Mouse (Mus musculus): Measurements from ENCODE around the gene Hpse. TPM values are rescaled to one million over a fixed set of nuclear protein-coding genes. Genes with fewer than 3 reads are reported as not detected.

Gene Hpse
- polyA plus RNA-seq, 1 experiment from 2014 or later, result 1.5 TPM

GRCm38 (mm10) chr5:100697398-100697797 lies 22.1 kb downstream of the Hpse start:
- no peak overlapping the region for H3K9ac ChIP-seq
- 66% methylated on average over 2 of the region's 2 CpGs for WGBS
- no peak overlapping the region for H3K4me2 ChIP-seq
- H3K9me3 ChIP-seq (replicated peaks), result 0 out of 2 replicates have a peak, but pooled peaks cover 5% of the 10 kb centered on the region
- H3K36me3 ChIP-seq, result no peaks in the 10 kb centered on the region
- H3K4me3 ChIP-seq, result no peak overlapping the region
- no peak for ATAC-seq (ENCODE audit: insufficient number of reproducible peaks, low FRiP score)
- H3K27ac ChIP-seq (ENCODE audit: poor library complexity, severe bottlenecking), result no peak overlapping the region
- H3K27me3 ChIP-seq (replicated peaks), result no peaks in the 10 kb centered on the region
- no peaks in the 10 kb centered on the region for H3K4me1 ChIP-seq (replicated peaks)

- Histone ChIP-seq H3K4me2 (no peak overlapping the region), H3K36me3 (no peaks in the 10 kb centered on the region), H3K9me3 (replicated peaks) (no peaks in the 10 kb centered on the region), H3K4me3 (no peak overlapping the region), H3K27ac (ENCODE audit: poor library complexity, severe bottlenecking) (no peak overlapping the region), H3K4me1 (replicated peaks) (no peaks in the 10 kb centered on the region), H3K27me3 (replicated peaks) (no peaks in the 10 kb centered on the region), H3K9ac (no peak overlapping the region)
- WGBS, result 68% methylated on average over 4 of the region's 4 CpGs
- no peak for ATAC-seq (ENCODE audit: insufficient number of reproducible peaks, low FRiP score)
Observed at GRCm38 (mm10) chr5:100685631-100686030, 33.9 kb downstream of the Hpse start.

DNA sequence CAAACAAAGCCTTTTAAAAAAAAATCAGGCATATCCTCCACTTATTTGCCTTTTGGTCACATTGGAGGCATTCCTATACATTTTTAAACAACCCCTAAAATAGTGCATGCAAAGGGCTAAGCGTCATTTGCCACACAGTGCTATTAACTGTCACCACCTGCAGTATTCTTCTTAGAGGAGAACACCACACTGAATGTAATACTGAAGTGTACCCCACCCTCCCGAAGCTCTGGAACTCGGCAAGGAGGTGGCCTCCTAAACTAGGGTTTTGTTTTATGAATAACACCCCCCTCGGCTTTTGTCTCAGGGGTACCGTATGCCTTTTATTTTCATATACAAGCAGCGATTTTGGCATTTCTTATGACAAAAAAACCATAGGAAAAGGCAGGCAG lies 39.0 kb downstream of the Hpse start:
- no peak overlapping the region for H3K9ac ChIP-seq
- H3K4me1 ChIP-seq (replicated peaks), result no peaks in the 10 kb centered on the region
- H3K27ac ChIP-seq (ENCODE audit: poor library complexity, severe bottlenecking), result no peak overlapping the region
- no peak for ATAC-seq (ENCODE audit: insufficient number of reproducible peaks, low FRiP score)
- no peaks in the 10 kb centered on the region for H3K27me3 ChIP-seq (replicated peaks)
- 75% methylated on average over 6 of the region's 6 CpGs for WGBS
- no peak overlapping the region for H3K4me3 ChIP-seq
- no peak overlapping the region for H3K4me2 ChIP-seq
- no peaks in the 10 kb centered on the region for H3K36me3 ChIP-seq
- H3K9me3 ChIP-seq (replicated peaks), result no peaks in the 10 kb centered on the region

- Histone ChIP-seq H3K36me3 (no peaks in the 10 kb centered on the region), H3K4me3 (no peak overlapping the region), H3K27me3 (replicated peaks) (no peaks in the 10 kb centered on the region), H3K4me1 (replicated peaks) (no peaks in the 10 kb centered on the region), H3K9ac (no peak overlapping the region), H3K27ac (ENCODE audit: poor library complexity, severe bottlenecking) (no peak overlapping the region), H3K4me2 (no peak overlapping the region), H3K9me3 (replicated peaks) (no peaks in the 10 kb centered on the region)
- no peak for ATAC-seq (ENCODE audit: insufficient number of reproducible peaks, low FRiP score)
- WGBS, result 68% methylated on average over 18 of the region's 18 CpGs
Observed at GRCm38 (mm10) chr5:100679911-100680541, 39.5 kb downstream of the Hpse start.

- Histone ChIP-seq H3K4me3 (peak within 1 kb of the TSS; percentile 87), H3K27ac (ENCODE audit: poor library complexity, severe bottlenecking) (peak within 1 kb of the TSS; percentile 17; the same call in 1 of the 2 replicates), H3K36me3 (peaks cover 5% of the 10 kb centered on the region; the same call in 1 of the 2 replicates), H3K27me3 (replicated peaks) (no peaks in the 10 kb centered on the region), H3K4me1 (replicated peaks) (peaks cover 12% of the 10 kb centered on the region), H3K9me3 (replicated peaks) (no peaks in the 10 kb centered on the region), H3K9ac (peak within 1 kb of the TSS; percentile 94), H3K4me2 (peak within 1 kb of the TSS; percentile 81)
- ATAC-seq (ENCODE audit: insufficient number of reproducible peaks, low FRiP score), result peak; percentile 67; the same call in 1 of the 2 replicates
- WGBS, result 8% methylated on average over 17 of the region's 17 CpGs
Observed at GRCm38 (mm10) chr5:100674711-100675376, 44.7 kb downstream of the Hpse start, which contains the start of gene Coq2. Gene Coq2, minus strand, starts transcription at chr5:100675140.

DNA sequence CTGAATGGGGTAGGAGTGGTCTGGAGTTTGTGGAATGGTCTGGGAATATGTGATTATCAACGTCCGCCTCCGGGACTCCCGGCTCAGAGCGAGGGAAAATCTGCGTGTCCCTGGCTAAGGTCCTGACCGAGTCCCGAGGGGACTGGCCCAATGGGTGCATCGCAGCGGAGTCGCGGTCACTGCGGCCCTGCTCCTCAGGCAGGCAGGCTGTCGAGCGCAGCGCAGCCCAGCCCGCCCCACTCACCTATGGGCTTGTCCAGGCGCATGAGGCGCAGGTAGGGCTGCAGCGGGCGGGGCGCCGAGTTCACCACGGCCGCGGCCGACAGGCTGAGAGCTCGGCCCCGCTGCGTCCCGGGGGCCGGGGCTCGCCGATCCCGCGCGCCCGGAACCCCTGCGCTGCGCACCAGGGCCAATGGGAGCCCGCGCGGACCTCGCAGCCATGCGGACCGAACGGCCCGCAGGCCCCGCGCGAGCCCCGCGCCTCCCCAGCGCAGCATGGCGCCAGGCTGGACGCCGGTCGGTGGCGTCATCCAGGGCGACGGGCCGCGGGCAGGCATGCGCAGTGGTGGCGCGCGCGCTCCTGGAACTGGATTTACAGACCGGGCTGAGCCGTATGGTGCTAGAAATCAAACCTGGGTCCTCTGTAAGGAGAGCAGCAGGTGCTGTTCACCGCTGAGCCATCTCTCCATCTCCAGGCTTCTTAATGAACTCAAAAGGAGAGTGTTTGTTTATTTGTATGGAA lies 45.6 kb downstream of the Hpse start:
- H3K9me3 ChIP-seq (replicated peaks), result no peaks in the 10 kb centered on the region

GRCm38 (mm10) chr5:100672403-100672802 lies 47.1 kb downstream of the Hpse start:
- Histone ChIP-seq H3K9me3 (replicated peaks) (no peaks in the 10 kb centered on the region), H3K27ac (ENCODE audit: poor library complexity, severe bottlenecking) (no peak overlapping the region), H3K4me1 (replicated peaks) (peaks cover 12% of the 10 kb centered on the region), H3K9ac (no peak overlapping the region), H3K36me3 (peaks cover 13% of the 10 kb centered on the region; the same call in 1 of the 2 replicates), H3K4me3 (no peak overlapping the region), H3K27me3 (replicated peaks) (no peaks in the 10 kb centered on the region), H3K4me2 (no peak overlapping the region)
- ATAC-seq (ENCODE audit: insufficient number of reproducible peaks, low FRiP score), result no peak
- 83% methylated on average over 4 of the region's 4 CpGs for WGBS

More for the DNA sequence above, 45.6 kb downstream of the Hpse start:
- peak; percentile 93 for ATAC-seq (ENCODE audit: insufficient number of reproducible peaks, low FRiP score)
- Histone ChIP-seq H3K4me1 (replicated peaks) (peaks cover 12% of the 10 kb centered on the region), H3K27ac (ENCODE audit: poor library complexity, severe bottlenecking) (peak overlapping the region; percentile 17; the same call in 1 of the 2 replicates), H3K36me3 (peaks cover 8% of the 10 kb centered on the region; the same call in 1 of the 2 replicates), H3K27me3 (replicated peaks) (no peaks in the 10 kb centered on the region), H3K4me3 (peak overlapping the region; percentile 87), H3K9ac (peak overlapping the region; percentile 94), H3K4me2 (peak overlapping the region; percentile 81)
- WGBS, result under 1% methylated on average over 71 of the region's 71 CpGs

GRCm38 (mm10) chr5:100671897-100672296 lies 47.6 kb downstream of the Hpse start:
- H3K4me3 ChIP-seq, result no peak overlapping the region
- 74% methylated on average over 3 of the region's 3 CpGs for WGBS
- H3K27me3 ChIP-seq (replicated peaks), result no peaks in the 10 kb centered on the region
- no peaks in the 10 kb centered on the region for H3K9me3 ChIP-seq (replicated peaks)
- ATAC-seq (ENCODE audit: insufficient number of reproducible peaks, low FRiP score), result no peak
- no peak overlapping the region for H3K4me2 ChIP-seq
- no peak overlapping the region for H3K27ac ChIP-seq (ENCODE audit: poor library complexity, severe bottlenecking)
- H3K4me1 ChIP-seq (replicated peaks), result peaks cover 12% of the 10 kb centered on the region
- peaks cover 17% of the 10 kb centered on the region; the same call in 1 of the 2 replicates for H3K36me3 ChIP-seq
- H3K9ac ChIP-seq, result no peak overlapping the region

DNA sequence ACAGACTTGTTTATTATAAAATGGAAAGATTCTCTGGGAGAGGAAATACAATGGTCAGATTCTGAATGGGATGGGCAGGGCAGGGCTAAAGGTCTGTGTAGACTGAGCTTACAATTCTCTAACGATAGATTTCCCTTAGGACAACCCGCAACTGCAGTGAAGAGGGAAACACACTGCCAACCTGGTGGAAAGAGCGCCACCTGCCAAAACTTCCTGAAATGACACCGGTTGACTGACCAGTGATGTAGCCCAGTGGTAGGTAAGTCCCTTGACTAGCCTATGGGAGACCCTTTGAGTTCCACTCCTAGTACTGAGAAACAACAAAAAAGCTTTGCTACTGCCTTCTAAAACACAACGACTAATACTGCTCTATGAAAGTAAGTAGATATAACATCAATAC lies 48.1 kb downstream of the Hpse start:
- Histone ChIP-seq H3K4me3 (no peak overlapping the region), H3K4me1 (replicated peaks) (peaks cover 12% of the 10 kb centered on the region), H3K27me3 (replicated peaks) (no peaks in the 10 kb centered on the region), H3K9me3 (replicated peaks) (no peaks in the 10 kb centered on the region), H3K9ac (no peak overlapping the region), H3K4me2 (no peak overlapping the region), H3K27ac (ENCODE audit: poor library complexity, severe bottlenecking) (no peak overlapping the region), H3K36me3 (peaks cover 20% of the 10 kb centered on the region)
- ATAC-seq (ENCODE audit: insufficient number of reproducible peaks, low FRiP score), result no peak
- 24% methylated on average over 5 of the region's 5 CpGs for WGBS

GRCm38 (mm10) chr5:100666965-100667364 lies 52.6 kb downstream of the Hpse start:
- no peaks in the 10 kb centered on the region for H3K9me3 ChIP-seq (replicated peaks)
- H3K4me3 ChIP-seq, result no peak overlapping the region
- peaks cover 48% of the 10 kb centered on the region for H3K36me3 ChIP-seq
- no peak overlapping the region for H3K27ac ChIP-seq (ENCODE audit: poor library complexity, severe bottlenecking)
- no peak for ATAC-seq (ENCODE audit: insufficient number of reproducible peaks, low FRiP score)
- no peaks in the 10 kb centered on the region for H3K27me3 ChIP-seq (replicated peaks)
- H3K4me1 ChIP-seq (replicated peaks), result no peaks in the 10 kb centered on the region
- no peak overlapping the region for H3K4me2 ChIP-seq
- 85% methylated on average over 1 of the region's 1 CpGs for WGBS
- H3K9ac ChIP-seq, result no peak overlapping the region

DNA sequence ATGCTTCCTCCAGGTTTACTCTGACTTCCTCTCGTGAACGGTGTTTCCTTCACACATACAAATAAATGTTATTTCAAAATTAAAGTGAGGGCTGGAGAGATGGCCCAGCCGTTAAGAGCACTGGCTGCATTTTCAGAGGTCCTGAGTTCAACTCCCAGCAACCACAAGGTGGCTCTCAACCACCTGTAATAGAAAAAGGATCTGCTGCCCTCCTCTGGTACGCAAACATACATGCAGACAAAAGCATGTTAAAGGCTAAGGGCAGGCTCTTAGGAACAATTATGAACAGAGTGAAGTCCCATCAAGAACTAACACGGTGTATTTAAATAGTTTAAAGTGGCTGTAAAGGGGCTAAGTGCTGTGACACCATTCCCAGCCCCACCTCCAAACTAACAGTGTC lies 55.7 kb downstream of the Hpse start:
- no peaks in the 10 kb centered on the region for H3K27me3 ChIP-seq (replicated peaks)
- H3K4me1 ChIP-seq (replicated peaks), result no peaks in the 10 kb centered on the region
- no peaks in the 10 kb centered on the region for H3K9me3 ChIP-seq (replicated peaks)
- no peak overlapping the region for H3K9ac ChIP-seq
- H3K4me3 ChIP-seq, result no peak overlapping the region
- H3K27ac ChIP-seq (ENCODE audit: poor library complexity, severe bottlenecking), result no peak overlapping the region
- no peak overlapping the region for H3K4me2 ChIP-seq
- no peak for ATAC-seq (ENCODE audit: insufficient number of reproducible peaks, low FRiP score)
- WGBS, result 47% methylated on average over 5 of the region's 5 CpGs
- H3K36me3 ChIP-seq, result peaks cover 66% of the 10 kb centered on the region

All from heart, embryonic 12.5 days (tissue).